In genomic region chr9:124424292-124424541, GRCm38 (mm10) we compare ENCODE assay signal across 8 mouse cellular contexts. TPM values are rescaled to one million over a fixed set of nuclear protein-coding genes. Genes with fewer than 3 reads are reported as not detected.
A peak's percentile ranks its signal among the peaks of the same experiment; 100 is the strongest.
DNase-seq lines count a peak whose midpoint lies in the region; ATAC-seq and TF ChIP-seq lines count a peak whose summit lies in the region.

No protein-coding gene starts in this region.

- H3K9ac ChIP-seq in heart, embryonic 16.5 days (ENCODE audit: low read length), result peak overlapping the region; percentile 96
- H3K9ac ChIP-seq in MEL (ENCODE audit: control insufficient read depth, low read depth, low read length, poor library complexity, severe bottlenecking), result peak overlapping the region; percentile 90
- peak overlapping the region; percentile 69 for H3K9ac ChIP-seq in hindbrain, embryonic 11.5 days (ENCODE audit: low read depth, low read length)

- H3K4me2 ChIP-seq in heart, embryonic 16.5 days (ENCODE audit: low read depth, low read length), result peak overlapping the region; percentile 74
- H3K4me2 ChIP-seq in hindbrain, embryonic 11.5 days (replicated peaks; ENCODE audit: low read depth, low read length), result peak overlapping the region; percentile 33

- H3K36me3 ChIP-seq in heart, embryonic 16.5 days (ENCODE audit: control insufficient read depth, insufficient read depth), result no peaks in the 10 kb centered on the region
- H3K36me3 ChIP-seq in MEL (ENCODE audit: control insufficient read depth in 1 of 2, insufficient read depth in 2 of 2, low read length in 2 of 2), result no peaks in the 10 kb centered on the region
- no peaks in the 10 kb centered on the region for H3K36me3 ChIP-seq in hindbrain, embryonic 11.5 days (ENCODE audit: control insufficient read depth, insufficient read depth, low read length)

- under 1% methylated on average over 27 of the region's 27 CpGs for WGBS in heart, embryonic 16.5 days
- WGBS in hindbrain, embryonic 11.5 days, result under 1% methylated on average over 27 of the region's 27 CpGs

- TF ChIP-seq CTCF in MEL (IDR thresholded peaks at IDR 0.05 in 2 of 3, conservative IDR thresholded peaks at IDR 0.05 in 1 of 3; ENCODE audit: control insufficient read depth in 1 of 3, insufficient read depth in 1 of 3, low read depth in 2 of 3, low read length in 3 of 3, poor library complexity in 1 of 3, severe bottlenecking in 1 of 3), result no peak

- intact Hi-C loops in heart, postnatal 36 days (cut with DNase I), result no loop called here
- intact Hi-C loops in gastrocnemius, postnatal 36 days (cut with DNase I), result no loop called here
- intact Hi-C loops in left cerebral cortex, postnatal 14 days (cut with DNase I), result loop anchor here (5.0 kb wide), 1 partner anchor 48 kb away; no protein-coding TSS in a partner anchor

- no peaks in the 10 kb centered on the region; the same call in 1 of the 2 replicates for H3K79me2 ChIP-seq in MEL (ENCODE audit: control insufficient read depth, insufficient read depth, low read length, poor library complexity)

- no peak for TF ChIP-seq RAD21 in MEL (IDR thresholded peaks at IDR 0.05; ENCODE audit: low read depth, low read length)

- DNase-seq in heart, postnatal 36 days, result no peak
- DNase-seq in MEL (ENCODE audit: low read depth, low spot score), result no peak
- DNase-seq in hindbrain, embryonic 11.5 days (ENCODE audit: low spot score), result no peak
- no peak for DNase-seq in gastrocnemius, postnatal 36 days
- no peak for DNase-seq in adrenal gland, adult 2 months
- no peak for DNase-seq in left cerebral cortex, postnatal 14 days (ENCODE audit: low spot score in 2 of 2)

- peak overlapping the region; percentile 71 for H3K4me3 ChIP-seq in heart, embryonic 16.5 days (ENCODE audit: low read length)
- H3K4me3 ChIP-seq in MEL (ENCODE audit: control insufficient read depth in 1 of 2, insufficient read depth in 1 of 2, low read depth in 2 of 2, low read length in 2 of 2), result peak overlapping the region; percentile 70 to 85
- peak overlapping the region; percentile 64 for H3K4me3 ChIP-seq in hindbrain, embryonic 11.5 days (ENCODE audit: low read depth, low read length)

- TF ChIP-seq EP300 in MEL (IDR thresholded peaks at IDR 0.05; ENCODE audit: low read depth in 1 of 2, low read length in 2 of 2), result no peak

- peak overlapping the region; percentile 100 for H3K27ac ChIP-seq in heart, embryonic 16.5 days (ENCODE audit: low read length)
- H3K27ac ChIP-seq in MEL (ENCODE audit: control insufficient read depth, low read depth, low read length), result peak overlapping the region; percentile 93
- H3K27ac ChIP-seq in hindbrain, embryonic 11.5 days (ENCODE audit: low read depth, low read length), result peak overlapping the region; percentile 94

- H3K4me1 ChIP-seq in heart, embryonic 16.5 days (ENCODE audit: control insufficient read depth, insufficient read depth, low read length), result no peaks in the 10 kb centered on the region
- H3K4me1 ChIP-seq in MEL (ENCODE audit: control insufficient read depth in 1 of 2, insufficient read depth in 2 of 2, low read length in 2 of 2), result no peaks in the 10 kb centered on the region
- no peaks in the 10 kb centered on the region for H3K4me1 ChIP-seq in hindbrain, embryonic 11.5 days (replicated peaks; ENCODE audit: control insufficient read depth, insufficient read depth, low read length)

- no peak for ATAC-seq in heart, embryonic 16.5 days (replicated peaks; ENCODE audit: extremely low read depth, insufficient read depth, low FRiP score)
- peak; percentile 22 for ATAC-seq in hindbrain, embryonic 11.5 days (ENCODE audit: low FRiP score)
- ATAC-seq in megakaryocyte progenitor cell, adult 5-6 weeks (replicated peaks; ENCODE audit: poor library complexity), result peak; percentile 14

- H3K27me3 ChIP-seq in heart, embryonic 16.5 days (ENCODE audit: control insufficient read depth, insufficient read depth, low read length), result no peaks in the 10 kb centered on the region
- H3K27me3 ChIP-seq in MEL (ENCODE audit: control insufficient read depth in 1 of 2, insufficient read depth in 2 of 2, low read length in 2 of 2), result no peaks in the 10 kb centered on the region
- H3K27me3 ChIP-seq in hindbrain, embryonic 11.5 days (ENCODE audit: control insufficient read depth, insufficient read depth, low read length), result no peaks in the 10 kb centered on the region

- no peaks in the 10 kb centered on the region for H3K9me3 ChIP-seq in heart, embryonic 16.5 days (replicated peaks; ENCODE audit: control insufficient read depth, low read length)
- H3K9me3 ChIP-seq in MEL (replicated peaks; ENCODE audit: insufficient read depth, low read length), result no peaks in the 10 kb centered on the region
- no peaks in the 10 kb centered on the region for H3K9me3 ChIP-seq in hindbrain, embryonic 11.5 days (ENCODE audit: control insufficient read depth, low read length)

- no peak for TF ChIP-seq POLR2A in MEL (IDR thresholded peaks at IDR 0.05; ENCODE audit: control insufficient read depth in 1 of 2, insufficient read depth in 1 of 2, low read depth in 1 of 2, low read length in 2 of 2, poor library complexity in 1 of 2)

TF ChIP-seq in MEL, 35 proteins besides CTCF, POLR2A, EP300 and RAD21:
- TF ChIP-seq GABPA (IDR thresholded peaks at IDR 0.05; ENCODE audit: low read depth, low read length) (no peak), ZC3H11A (IDR thresholded peaks at IDR 0.05; ENCODE audit: low read depth, low read length) (no peak), KAT2A (conservative IDR thresholded peaks at IDR 0.05; ENCODE audit: low read depth, low read length) (no peak), TCF12 (IDR thresholded peaks at IDR 0.05; ENCODE audit: low read depth, low read length) (no peak), ZNF384 (IDR thresholded peaks at IDR 0.05; ENCODE audit: low read depth, low read length) (peak; percentile 94), HCFC1 (IDR thresholded peaks at IDR 0.05; ENCODE audit: low read depth, low read length) (peak; percentile 82), POLR2AphosphoS5 (IDR thresholded peaks at IDR 0.05; ENCODE audit: borderline replicate concordance, low read depth, low read length) (no peak), JUND (IDR thresholded peaks at IDR 0.05; ENCODE audit: low read depth, low read length) (no peak), SMC3 (IDR thresholded peaks at IDR 0.05; ENCODE audit: low read depth, low read length) (no peak)

RNA-seq across cellular contexts. Expression of gene Ppp2r3d, which starts 52.5 kb away (rescaled TPM):
- 143 TPM in 2 replicates for polyA plus RNA-seq in heart, embryonic 16.5 days (2015; fragmentation: Nextera tagmentation; extraction: Ambion mirVana)
- 100 to 1,000 TPM in 1 of 2 experiments, 10 to 100 TPM in 1; 92.0 to 101 TPM for total RNA-seq in heart, postnatal 36 days (2021)
- total RNA-seq in MEL (2012; rRNA removed), result 17.4 and 18.3 TPM in 2 replicates
- polyA plus RNA-seq in MEL (2012; ENCODE audit: insufficient read depth in 1 of 2, insufficient read length in 2 of 2, low read depth in 1 of 2, low replicate concordance in 2 of 2, missing spikeins in 1 of 2), result 10 to 100 TPM in 1 of 2 experiments, not detected in 1; 78.1 TPM
- 110 and 118 TPM in 2 replicates for polyA plus RNA-seq in hindbrain, embryonic 11.5 days (2014; fragmentation: Nextera tagmentation; extraction: Ambion mirVana)
- total RNA-seq in megakaryocyte progenitor cell, adult 5-6 weeks (2015), result 21.9 and 26.2 TPM in 2 replicates
- total RNA-seq in megakaryocyte progenitor cell, adult 5-6 weeks (2017), result 11.1 and 18.2 TPM in 2 replicates
- total RNA-seq in gastrocnemius, postnatal 36 days (2021), result 10 to 100 TPM; 29.3 to 31.5 TPM
- total RNA-seq in adrenal gland, adult 2 months (2021), result 100 to 1,000 TPM in 1 of 2 experiments, 10 to 100 TPM in 1; 87.3 to 104 TPM
- polyA plus RNA-seq in adrenal gland, adult 2 months (2012; rRNA removed), result 489 and 516 TPM in 2 replicates
- 10 to 100 TPM; 84.9 to 97.5 TPM for total RNA-seq in left cerebral cortex, postnatal 14 days (2021)
